Mouse (Mus musculus): ENCODE data around the gene Rap1a.

DNA sequence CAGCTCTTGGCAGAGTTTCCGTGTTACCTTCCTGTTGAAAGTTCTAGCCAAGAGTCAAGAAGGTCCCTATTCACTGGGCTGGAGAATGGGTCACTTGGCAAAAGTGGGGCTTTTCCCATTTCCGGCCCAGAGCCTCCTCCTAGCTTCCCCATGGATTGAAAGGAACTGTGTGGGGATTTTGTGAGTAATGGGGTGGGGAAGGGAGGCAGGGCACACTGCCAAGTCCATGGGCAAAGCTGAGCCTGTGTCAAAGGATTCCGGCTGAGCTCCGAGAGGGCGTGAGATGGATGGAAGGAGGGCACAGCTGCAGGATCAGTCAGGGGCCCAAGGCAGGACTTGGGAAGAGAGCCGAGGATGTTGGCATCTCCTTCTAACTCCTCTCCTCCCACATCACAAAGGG lies 90.9 kb downstream of the Rap1a start:
- no peak for TF ChIP-seq CTCF (IDR thresholded peaks at IDR 0.05; ENCODE audit: low read depth)
- TF ChIP-seq EP300 (IDR thresholded peaks at IDR 0.05; ENCODE audit: low read depth), result no peak

All from liver, embryonic 14.5 days (tissue).